10 mouse cellular contexts compared by ENCODE assay signal in the genomic region with DNA sequence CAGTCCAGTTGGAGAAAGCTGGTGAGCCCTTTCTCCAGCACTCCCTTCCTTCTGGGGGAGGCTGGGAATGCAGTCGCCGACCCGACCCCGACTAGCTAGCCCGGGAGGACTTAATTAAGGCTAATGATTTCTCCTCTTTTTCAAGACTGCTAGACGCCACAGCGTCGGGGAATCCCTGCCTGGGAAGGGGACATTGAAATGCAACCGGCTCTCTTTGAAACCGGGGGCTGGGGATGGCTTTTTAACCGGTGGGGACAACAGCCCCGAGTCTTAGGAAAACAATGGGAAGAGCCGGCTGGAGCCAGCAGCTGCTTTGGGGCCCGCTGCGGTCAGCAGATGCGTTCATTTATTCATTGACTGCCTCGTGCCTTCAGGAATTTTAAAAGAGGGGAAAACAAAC. TPM values are rescaled to one million over a fixed set of nuclear protein-coding genes. Genes with fewer than 3 reads are reported as not detected.
DNase-seq lines count a peak whose midpoint lies in the region; ATAC-seq and TF ChIP-seq lines count a peak whose summit lies in the region.
"Had no signal": no experiment of that assay in that cellular context is flagged by ENCODE, and none has a peak within 500 bp of the region (broad histone marks: within the 10 kb centered on the region; RNA-seq: fewer than 3 reads in every experiment).

No protein-coding gene starts in this region.

- H3K27me3 ChIP-seq in heart, embryonic 13.5 days (replicated peaks), result peaks cover 79% of the 10 kb centered on the region
- H3K27me3 ChIP-seq in forebrain, embryonic 16.5 days (replicated peaks; ENCODE audit: control insufficient read depth, insufficient read depth, low read length), result peaks cover 38% of the 10 kb centered on the region
- H3K27me3 ChIP-seq in midbrain, embryonic 12.5 days, result peaks cover 92% of the 10 kb centered on the region
- H3K27me3 ChIP-seq in lung, postnatal 0 days (replicated peaks; ENCODE audit: insufficient read depth, low read length), result 0 out of 2 replicates have a peak, but pooled peaks cover 5% of the 10 kb centered on the region

- no peaks in the 10 kb centered on the region for H3K9me3 ChIP-seq in heart, embryonic 13.5 days
- no peaks in the 10 kb centered on the region for H3K9me3 ChIP-seq in ES-E14 (ENCODE audit: control insufficient read depth, insufficient read depth, low read depth, low read length)
- H3K9me3 ChIP-seq in forebrain, embryonic 16.5 days (ENCODE audit: control insufficient read depth, low read length), result no peaks in the 10 kb centered on the region
- no peaks in the 10 kb centered on the region for H3K9me3 ChIP-seq in midbrain, embryonic 12.5 days
- no peaks in the 10 kb centered on the region for H3K9me3 ChIP-seq in lung, postnatal 0 days (ENCODE audit: low read length)

- no peak for ATAC-seq in heart, embryonic 13.5 days (ENCODE audit: extremely low read depth, insufficient number of reproducible peaks, low FRiP score, low TSS enrichment)
- ATAC-seq in forebrain, embryonic 16.5 days, result no peak
- ATAC-seq in midbrain, embryonic 12.5 days (ENCODE audit: low FRiP score, low read depth), result no peak
- no peak for ATAC-seq in lung, postnatal 0 days

- in situ Hi-C loops in ES-E14 (cut with MboI; ENCODE audit: low sequenced_read_pairs in 2 of 2, unreplicated experiment in 2 of 2), result loop anchor here in 1 of 2 experiments (10.0 kb wide), 1 partner anchor 822 kb away; no protein-coding TSS in a partner anchor

- intact Hi-C loops in left cerebral cortex, postnatal 4 days (cut with DNase I), result no loop called here

- peak overlapping the region; percentile 72 for H3K9ac ChIP-seq in heart, embryonic 13.5 days
- H3K9ac ChIP-seq in ES-E14 (ENCODE audit: insufficient read depth, low read depth, low read length, poor library complexity, severe bottlenecking), result peak overlapping the region; percentile 23
- no peak overlapping the region for H3K9ac ChIP-seq in forebrain, embryonic 16.5 days (replicated peaks; ENCODE audit: low read depth, low read length)
- no peak overlapping the region for H3K9ac ChIP-seq in midbrain, embryonic 12.5 days (replicated peaks)
- no peak overlapping the region for H3K9ac ChIP-seq in lung, postnatal 0 days (replicated peaks; ENCODE audit: low read depth)

- under 1% methylated on average over 17 of the region's 17 CpGs for WGBS in heart, embryonic 13.5 days
- WGBS in forebrain, embryonic 16.5 days, result 0% methylated on average over 17 of the region's 17 CpGs
- WGBS in midbrain, embryonic 12.5 days, result under 1% methylated on average over 17 of the region's 17 CpGs
- WGBS in lung, postnatal 0 days, result 2% methylated on average over 17 of the region's 17 CpGs

- H3K27ac ChIP-seq in heart, embryonic 13.5 days (replicated peaks), result no peak overlapping the region
- peak overlapping the region; percentile 57; the same call in 1 of the 2 replicates for H3K27ac ChIP-seq in ES-E14 (ENCODE audit: insufficient read depth, low read depth, low read length, poor library complexity, severe bottlenecking)
- H3K27ac ChIP-seq in forebrain, embryonic 16.5 days (ENCODE audit: low read length), result no peak overlapping the region
- H3K27ac ChIP-seq in midbrain, embryonic 12.5 days (replicated peaks), result no peak overlapping the region
- no peak overlapping the region for H3K27ac ChIP-seq in lung, postnatal 0 days (ENCODE audit: low read length)

- peak overlapping the region; percentile 34 for H3K4me3 ChIP-seq in heart, embryonic 13.5 days
- H3K4me3 ChIP-seq in ES-E14 (ENCODE audit: insufficient read depth in 1 of 2, low read depth in 1 of 2, low read length in 2 of 2, poor library complexity in 1 of 2, severe bottlenecking in 1 of 2), result peak overlapping the region; percentile 46 to 50
- H3K4me3 ChIP-seq in forebrain, embryonic 16.5 days (replicated peaks; ENCODE audit: low read length), result no peak overlapping the region
- peak overlapping the region; percentile 25 for H3K4me3 ChIP-seq in midbrain, embryonic 12.5 days
- no peak overlapping the region for H3K4me3 ChIP-seq in lung, postnatal 0 days (ENCODE audit: low read depth, low read length)
- H3K4me3 ChIP-seq: erythroblast, embryonic 14.5 days had no signal

- H3K4me1 ChIP-seq in heart, embryonic 13.5 days, result 0 out of 2 replicates have a peak, but pooled peaks cover 5% of the 10 kb centered on the region
- H3K4me1 ChIP-seq in ES-E14 (ENCODE audit: control insufficient read depth in 2 of 2, insufficient read depth in 2 of 2, low read length in 2 of 2, poor library complexity in 1 of 2), result peaks cover 0 to 9% of the 10 kb centered on the region in 2 experiments; a peak in 2 of 4 replicates
- no peaks in the 10 kb centered on the region for H3K4me1 ChIP-seq in forebrain, embryonic 16.5 days (replicated peaks; ENCODE audit: control insufficient read depth, insufficient read depth, low read length)
- H3K4me1 ChIP-seq in midbrain, embryonic 12.5 days, result peaks cover 6% of the 10 kb centered on the region
- H3K4me1 ChIP-seq in lung, postnatal 0 days (ENCODE audit: insufficient read depth, low read depth, low read length), result no peaks in the 10 kb centered on the region

- TF ChIP-seq EP300 in lung, postnatal 0 days (IDR thresholded peaks at IDR 0.05), result no peak

- no peak for DNase-seq in heart, postnatal 4 days
- DNase-seq in ES-E14 (ENCODE audit: low read depth, low spot score), result no peak
- DNase-seq in layer of hippocampus, adult 8-10 months (ENCODE audit: low spot score in 2 of 2), result no peak
- no peak for DNase-seq in left cerebral cortex, postnatal 4 days
- no peak for DNase-seq in lung, postnatal 0 days (ENCODE audit: low spot score)
- DNase-seq: layer of hippocampus, adult 9-11 months had no signal

- peak overlapping the region; percentile 60 for H3K4me2 ChIP-seq in heart, embryonic 13.5 days
- 0 out of 2 replicates have a peak overlapping the region, but pooled peaks have one; percentile 22 for H3K4me2 ChIP-seq in forebrain, embryonic 16.5 days (ENCODE audit: low read length)
- H3K4me2 ChIP-seq in midbrain, embryonic 12.5 days (replicated peaks), result peak overlapping the region; percentile 49
- no peak overlapping the region for H3K4me2 ChIP-seq in lung, postnatal 0 days (replicated peaks; ENCODE audit: low read depth, low read length)

- no peak for TF ChIP-seq CTCF in lung, postnatal 0 days (IDR thresholded peaks at IDR 0.05)

- H3K36me3 ChIP-seq in heart, embryonic 13.5 days, result no peaks in the 10 kb centered on the region
- no peaks in the 10 kb centered on the region for H3K36me3 ChIP-seq in ES-E14 (ENCODE audit: control insufficient read depth, insufficient read depth, low read length, poor library complexity, severe bottlenecking)
- H3K36me3 ChIP-seq in forebrain, embryonic 16.5 days (ENCODE audit: control insufficient read depth, insufficient read depth), result no peaks in the 10 kb centered on the region
- no peaks in the 10 kb centered on the region for H3K36me3 ChIP-seq in midbrain, embryonic 12.5 days
- H3K36me3 ChIP-seq in lung, postnatal 0 days (ENCODE audit: insufficient read depth, low read length), result no peaks in the 10 kb centered on the region

TF ChIP-seq in ES-E14, 5 proteins besides CTCF, POLR2A, EP300 and RAD21:
- TF ChIP-seq ZC3H11A (IDR thresholded peaks at IDR 0.05; ENCODE audit: borderline replicate concordance, low read depth, low read length) (no peak), CHD2 (IDR thresholded peaks at IDR 0.05; ENCODE audit: low read depth, low read length) (no peak), MAFK (IDR thresholded peaks at IDR 0.05; ENCODE audit: insufficient read depth, low read depth, low read length) (no peak), ZNF384 (IDR thresholded peaks at IDR 0.05; ENCODE audit: low read depth, low read length) (no peak), HCFC1 (IDR thresholded peaks at IDR 0.05; ENCODE audit: borderline replicate concordance, insufficient read depth, low read length) (no peak)

RNA-seq across cellular contexts. Expression of a gene that starts 36.0 kb away (rescaled TPM):
- 9.4 and 12.8 TPM in 2 replicates for polyA plus RNA-seq in heart, embryonic 13.5 days (2015; fragmentation: Nextera tagmentation; extraction: Ambion mirVana)
- 10 to 100 TPM; 14.4 to 15.8 TPM for total RNA-seq in heart, postnatal 4 days (2021)
- 30.5 and 47.9 TPM in 2 replicates for total RNA-seq in ES-E14 (2012; rRNA removed)
- 2.1 and 3.0 TPM in 2 replicates for polyA plus RNA-seq in forebrain, embryonic 16.5 days (2015; fragmentation: Nextera tagmentation; extraction: Ambion mirVana)
- 2.1 and 2.2 TPM in 2 replicates for polyA plus RNA-seq in midbrain, embryonic 12.5 days (2016; fragmentation: Nextera tagmentation; extraction: Ambion mirVana)
- total RNA-seq in layer of hippocampus, adult 8-10 months (2022), result 1 to 10 TPM; 2.2 to 3.4 (median 2.6) TPM
- 1 to 10 TPM; 3.7 to 4.4 TPM for total RNA-seq in left cerebral cortex, postnatal 4 days (2021)
- polyA plus RNA-seq in lung, postnatal 0 days (2015; fragmentation: Nextera tagmentation; extraction: Ambion mirVana), result 44.7 and 54.8 TPM in 2 replicates
- polyA plus RNA-seq: erythroblast, embryonic 14.5 days had no signal

Comparison
In these comparisons a context has a peak if more than half of its experiments do, and no peak if none do; other contexts are left out.
1. H3K4me3 ChIP-seq: peak in heart, embryonic 13.5 days (single experiment), ES-E14 (2 of 2) and midbrain, embryonic 12.5 days (single experiment); none in forebrain, embryonic 16.5 days (single experiment) and lung, postnatal 0 days (single experiment).
2. H3K9ac ChIP-seq: peak in heart, embryonic 13.5 days (single experiment) and ES-E14 (single experiment); none in forebrain, embryonic 16.5 days (single experiment), midbrain, embryonic 12.5 days (single experiment) and lung, postnatal 0 days (single experiment).